Mouse (Mus musculus) testis, adult 2 months (tissue): ENCODE measurements around the gene Kcnk4. TPM values are rescaled to one million over a fixed set of nuclear protein-coding genes. Genes with fewer than 3 reads are reported as not detected.

Experiments
- H3K27ac ChIP-seq: fragments of 200-500 bp; 2 replicates; pipeline ENCODE4 v1.5.1; 2012; ENCODE audit warnings: low read depth, low read length; ENCODE audit not compliant: control insufficient read depth, insufficient read depth
- H3K27me3 ChIP-seq: fragments of 200-500 bp; 2 replicates; pipeline ENCODE4 v1.6.1; 2012; ENCODE audit warnings: mild to moderate bottlenecking, low read length, moderate library complexity; ENCODE audit not compliant: control insufficient read depth, insufficient read depth
- H3K36me3 ChIP-seq: fragments of 200-500 bp; 2 replicates; pipeline ENCODE4 v1.6.1; 2012; ENCODE audit warnings: mild to moderate bottlenecking, low read length; ENCODE audit not compliant: control insufficient read depth, insufficient read depth
- H3K4me1 ChIP-seq: fragments of 200-500 bp; 2 replicates; pipeline ENCODE4 v1.6.1; 2012; ENCODE audit warnings: low read length; ENCODE audit not compliant: control insufficient read depth, insufficient read depth
- H3K4me3 ChIP-seq: fragments of 200-500 bp; 2 replicates; pipeline ENCODE4 v1.5.1; 2012; ENCODE audit warnings: low read depth, mild to moderate bottlenecking, low read length, moderate library complexity, mixed read lengths; ENCODE audit not compliant: control insufficient read depth
- CTCF ChIP-seq: fragments of 200-500 bp; IDR thresholded peaks from 2 replicates; pipeline ENCODE4 v1.5.1; 2012; ENCODE audit warnings: low read depth, mild to moderate bottlenecking, inconsistent platforms, low read length, moderate library complexity; ENCODE audit not compliant: control insufficient read depth, insufficient read depth, insufficient replicate concordance
- POLR2A ChIP-seq: fragments of 200-500 bp; IDR thresholded peaks from 2 replicates; pipeline ENCODE4 v1.6.1; 2012; ENCODE audit warnings: low read depth, mild to moderate bottlenecking, inconsistent platforms, low read length, moderate library complexity; ENCODE audit not compliant: control insufficient read depth
- polyA plus RNA-seq: library from polyadenylated mRNA; depleted of rRNA; stranded (reverse); fragments of >200 nt; gene quantifications from 2 replicates; pipeline ENCODE4 v1.2.3, GENCODE M21; 2012

Kcnk4 gene
- polyA plus RNA-seq, 1 experiment = 1.5 TPM

- Histone ChIP-seq H3K4me1 (peaks cover 20% of the 10 kb centered on the region), H3K27me3 (no peaks in the 10 kb centered on the region), H3K27ac (no peak overlapping the region), H3K4me3 (no peak overlapping the region), H3K36me3 (no peaks in the 10 kb centered on the region)
- TF ChIP-seq POLR2A (no peak), CTCF (no peak)
Measured at GRCm38 (mm10) chr19:6948186-6948585, 13.9 kb upstream of the Kcnk4 start.

- Histone ChIP-seq H3K4me1 (peaks cover 20% of the 10 kb centered on the region), H3K27ac (no peak overlapping the region), H3K4me3 (no peak overlapping the region), H3K36me3 (no peaks in the 10 kb centered on the region), H3K27me3 (no peaks in the 10 kb centered on the region)
- TF ChIP-seq CTCF (no peak), POLR2A (no peak)
Measured at GRCm38 (mm10) chr19:6947742-6948141, 13.4 kb upstream of the Kcnk4 start.

GRCm38 (mm10) chr19:6943709-6944108, 9.4 kb upstream of the Kcnk4 start:
- Histone ChIP-seq H3K36me3 (no peaks in the 10 kb centered on the region), H3K27ac (no peak overlapping the region), H3K27me3 (no peaks in the 10 kb centered on the region), H3K4me1 (peaks cover 13% of the 10 kb centered on the region), H3K4me3 (no peak overlapping the region)
- TF ChIP-seq POLR2A (no peak), CTCF (no peak)

GRCm38 (mm10) chr19:6942764-6943163, 8.4 kb upstream of the Kcnk4 start:
- H3K27ac ChIP-seq = peak overlapping the region; percentile 83
- H3K4me1 ChIP-seq = peaks cover 17% of the 10 kb centered on the region
- no peaks in the 10 kb centered on the region for H3K36me3 ChIP-seq
- TF ChIP-seq CTCF = no peak
- TF ChIP-seq POLR2A = no peak
- peak overlapping the region; percentile 94 for H3K4me3 ChIP-seq
- no peaks in the 10 kb centered on the region for H3K27me3 ChIP-seq

GRCm38 (mm10) chr19:6942249-6942691, 8.0 kb upstream of the Kcnk4 start, which contains the start of gene Gpr137:
Gene Gpr137, minus strand, starts transcription at chr19:6942480.
- peak within 1 kb of the TSS; percentile 93 for H3K27ac ChIP-seq
- no peaks in the 10 kb centered on the region for H3K36me3 ChIP-seq
- TF ChIP-seq POLR2A (peak; percentile 70; the same call in 1 of the 2 replicates), CTCF (no peak)
- H3K4me1 ChIP-seq = peaks cover 18% of the 10 kb centered on the region
- peak within 1 kb of the TSS; percentile 94 for H3K4me3 ChIP-seq
- H3K27me3 ChIP-seq = no peaks in the 10 kb centered on the region

GRCm38 (mm10) chr19:6941372-6942248, 7.3 kb upstream of the Kcnk4 start, which contains the start of gene Bad:
Gene Bad, plus strand, starts transcription at chr19:6941861.
- Histone ChIP-seq H3K4me3 (peak within 1 kb of the TSS; percentile 94), H3K27me3 (no peaks in the 10 kb centered on the region), H3K4me1 (peaks cover 18% of the 10 kb centered on the region), H3K27ac (peak within 1 kb of the TSS; percentile 93), H3K36me3 (no peaks in the 10 kb centered on the region)
- peak; percentile 70 for TF ChIP-seq POLR2A
- TF ChIP-seq CTCF = no peak
